Mouse (Mus musculus) B cell, adult 2 months (primary cell): ENCODE data around the gene Cend1.
A peak's percentile ranks its signal among the peaks of the same experiment; 100 is the strongest.
"Not testable (repeated sequence)": the region's sequence is repeated elsewhere in the genome, so short reads cannot be mapped to it uniquely, and the experiment has no call there.

Source experiments
- DNase-seq, 2 experiments: peaks; one replicate each; pipeline ENCODE4 v3.0.0; 2022

Gene Cend1

GRCm38 (mm10) chr7:141426948-141427730, 2.2 kb downstream of the Cend1 start:
- no peak for DNase-seq

GRCm38 (mm10) chr7:141423811-141424210, 5.5 kb downstream of the Cend1 start:
- DNase-seq: no peak

GRCm38 (mm10) chr7:141420030-141420702, 9.1 kb downstream of the Cend1 start:
- no peak for DNase-seq

GRCm38 (mm10) chr7:141418970-141419369, 10.3 kb downstream of the Cend1 start:
- no peak for DNase-seq

- DNase-seq: no peak
Measured at GRCm38 (mm10) chr7:141417731-141418681, 11.3 kb downstream of the Cend1 start.

GRCm38 (mm10) chr7:141416144-141416841, 13.0 kb downstream of the Cend1 start:
- no peak for DNase-seq

- DNase-seq: peak; percentile 99
Measured at GRCm38 (mm10) chr7:141413809-141414584, 15.3 kb downstream of the Cend1 start, which contains the start of gene Gatd1. TSS of gene Gatd1 (minus strand) at chr7:141414136.

GRCm38 (mm10) chr7:141413331-141413730, 16.0 kb downstream of the Cend1 start:
- no peak for DNase-seq

GRCm38 (mm10) chr7:141411667-141412066, 17.6 kb downstream of the Cend1 start:
- DNase-seq: no peak

- DNase-seq: no peak
Measured at GRCm38 (mm10) chr7:141410631-141411030, 18.7 kb downstream of the Cend1 start.

- DNase-seq: peak; percentile 86 to 88
Measured at GRCm38 (mm10) chr7:141408833-141409232, 20.5 kb downstream of the Cend1 start.

- DNase-seq: not testable (repeated sequence)
Measured at GRCm38 (mm10) chr7:141407670-141408069, 21.6 kb downstream of the Cend1 start.

- no peak for DNase-seq
Measured at GRCm38 (mm10) chr7:141405466-141405865, 23.8 kb downstream of the Cend1 start.

- DNase-seq: peak; percentile 68 to 69
Measured at GRCm38 (mm10) chr7:141403305-141403704, 26.0 kb downstream of the Cend1 start.

- no peak for DNase-seq
Measured at GRCm38 (mm10) chr7:141395348-141395747, 33.9 kb downstream of the Cend1 start.

- DNase-seq: peak; percentile 89
Measured at GRCm38 (mm10) chr7:141394771-141395170, 34.5 kb downstream of the Cend1 start.

GRCm38 (mm10) chr7:141394158-141394557, 35.1 kb downstream of the Cend1 start:
- no peak for DNase-seq

GRCm38 (mm10) chr7:141392552-141393222, 36.6 kb downstream of the Cend1 start:
- DNase-seq: no peak

- DNase-seq: peak; percentile 95 to 96
Measured at GRCm38 (mm10) chr7:141391625-141392551, 37.4 kb downstream of the Cend1 start, which contains the start of gene Taldo1. TSS of gene Taldo1 (plus strand) at chr7:141392199.
